Mouse (Mus musculus) olfactory bulb, adult 2 months (tissue): ENCODE measurements at regions not wholly inside any gene's neighbourhood (a gene's known extent, or its start where the extent isn't known, plus 50 kb on each side); places are given as distances from the start of the nearest gene placed in this dataset.

Source experiments
- H3K27ac ChIP-seq: fragments of 200-500 bp; 2 replicates; pipeline ENCODE4 v1.5.1; 2012; ENCODE audit warnings: low read depth, low read length; ENCODE audit not compliant: insufficient read depth
- H3K4me1 ChIP-seq: fragments of 200-500 bp; 2 replicates; pipeline ENCODE4 v1.6.1; 2012; ENCODE audit warnings: low read length; ENCODE audit not compliant: control insufficient read depth, insufficient read depth
- H3K4me3 ChIP-seq: fragments of 200-500 bp; 2 replicates; pipeline ENCODE4 v1.5.1; 2012; ENCODE audit warnings: mild to moderate bottlenecking, low read depth, low read length, moderate library complexity; ENCODE audit not compliant: insufficient read depth
- CTCF ChIP-seq: fragments of 200-500 bp; IDR thresholded peaks from 2 replicates; pipeline ENCODE4 v1.5.1; 2012; ENCODE audit warnings: low read depth, mild to moderate bottlenecking, low read length, moderate library complexity; ENCODE audit not compliant: insufficient read depth
- POLR2A ChIP-seq: fragments of 200-500 bp; IDR thresholded peaks from 2 replicates; pipeline ENCODE4 v1.6.1; 2012; ENCODE audit warnings: mild to moderate bottlenecking, low read depth, low read length, moderate library complexity; ENCODE audit not compliant: insufficient read depth
- WGBS: fragments of 180-500 bp; shearing (Covaris S2); methylation state at CpG from one replicate; pipeline ENCODE4 v1.1.7; 2018; 5-methylcytosine and 5-hydroxymethylcytosine counted together

GRCm38 (mm10) chr5:133746960-133747359, 352.6 kb upstream of the Castor2 start:
- 72% methylated on average over 1 of the region's 1 CpGs for WGBS
- peaks cover 3% of the 10 kb centered on the region for H3K4me1 ChIP-seq
- no peak overlapping the region for H3K27ac ChIP-seq
- H3K4me3 ChIP-seq, result no peak overlapping the region
- no peak for TF ChIP-seq CTCF
- TF ChIP-seq POLR2A, result no peak

DNA sequence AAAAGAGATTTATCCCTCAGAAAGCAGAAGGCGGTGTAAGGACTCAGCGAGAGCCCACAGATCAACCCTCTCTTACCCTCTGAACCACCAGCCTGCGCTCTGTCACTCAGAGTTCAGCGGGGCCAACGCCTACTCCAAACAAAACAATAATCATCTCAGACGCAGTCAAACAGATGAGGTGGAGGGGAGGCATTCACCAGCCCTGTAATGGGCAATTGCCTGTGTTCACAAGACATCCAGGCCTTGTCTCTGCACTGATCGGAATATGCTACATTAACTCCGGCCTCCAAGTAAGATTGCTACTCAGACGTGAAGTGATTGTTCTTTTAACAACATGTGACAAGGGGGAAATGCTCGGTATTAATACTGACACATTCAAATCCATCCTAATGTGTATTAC, 353.1 kb upstream of the Castor2 start:
- Histone ChIP-seq H3K4me3 (no peak overlapping the region), H3K27ac (no peak overlapping the region), H3K4me1 (peaks cover 3% of the 10 kb centered on the region)
- 55% methylated on average over 10 of the region's 10 CpGs for WGBS
- TF ChIP-seq POLR2A (no peak), CTCF (no peak)

DNA sequence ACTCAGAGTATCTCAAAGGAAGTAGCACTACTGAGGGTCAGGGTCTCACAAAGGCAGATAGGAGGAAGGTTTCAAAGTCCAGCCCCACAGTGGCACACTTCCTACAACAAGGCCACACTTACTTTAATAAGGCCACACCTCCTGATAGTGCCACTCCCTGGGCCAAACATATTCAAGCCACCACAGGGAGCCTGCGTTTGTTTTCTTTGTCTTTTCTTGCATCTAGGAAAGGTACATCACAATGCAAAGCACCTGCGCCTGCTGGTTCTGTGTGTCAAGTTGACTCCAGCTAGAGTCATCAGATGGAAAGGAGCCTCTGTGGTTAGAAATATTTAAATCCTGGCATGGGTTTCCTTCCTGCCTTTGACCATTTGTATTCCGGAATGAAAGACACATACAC, 355.4 kb upstream of the Castor2 start:
- peaks cover 3% of the 10 kb centered on the region for H3K4me1 ChIP-seq
- TF ChIP-seq CTCF (no peak), POLR2A (no peak)
- no peak overlapping the region for H3K4me3 ChIP-seq
- H3K27ac ChIP-seq, result no peak overlapping the region
- WGBS, result 97% methylated on average over 3 of the region's 3 CpGs

DNA sequence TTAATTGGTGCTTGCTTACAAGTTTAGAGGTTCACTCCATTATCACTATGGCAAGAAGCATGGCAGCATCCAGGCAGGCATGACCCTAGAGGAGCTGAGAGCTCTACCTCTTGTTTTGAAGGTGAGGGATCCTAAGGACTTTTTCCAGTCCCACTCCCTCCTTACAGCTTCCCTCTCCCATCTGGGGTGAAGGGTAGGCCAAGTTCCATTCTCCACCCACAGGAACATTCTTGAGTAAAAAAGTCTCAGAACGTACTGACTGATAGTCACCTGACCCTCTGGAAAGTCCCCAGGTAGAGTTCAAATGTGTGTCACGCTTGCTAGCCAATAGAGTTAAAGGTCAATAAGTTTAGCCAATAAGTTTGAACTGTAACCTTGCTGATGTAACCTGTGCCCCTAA, 355.9 kb upstream of the Castor2 start:
- Histone ChIP-seq H3K4me3 (no peak overlapping the region), H3K4me1 (peaks cover 3% of the 10 kb centered on the region), H3K27ac (no peak overlapping the region)
- no peak for TF ChIP-seq POLR2A
- TF ChIP-seq CTCF, result no peak
- 93% methylated on average over 2 of the region's 2 CpGs for WGBS

- WGBS, result 74% methylated on average over 4 of the region's 4 CpGs
- H3K4me3 ChIP-seq, result no peak overlapping the region
- TF ChIP-seq CTCF (no peak), POLR2A (no peak)
Measured at GRCm38 (mm10) chr5:133731871-133732270, 367.6 kb upstream of the Castor2 start.

GRCm38 (mm10) chr5:133718187-133719078, 381.1 kb upstream of the Castor2 start:
- Histone ChIP-seq H3K4me1 (peaks cover 3% of the 10 kb centered on the region; the same call in 1 of the 2 replicates), H3K4me3 (no peak overlapping the region), H3K27ac (no peak overlapping the region)
- TF ChIP-seq CTCF (no peak), POLR2A (no peak)
- WGBS, result 30% methylated on average over 10 of the region's 10 CpGs

More at GRCm38 (mm10) chr5:133731871-133732270, 367.6 kb upstream of the Castor2 start:
- H3K4me1 ChIP-seq, result no peaks in the 10 kb centered on the region
- no peak overlapping the region for H3K27ac ChIP-seq

GRCm38 (mm10) chr5:133715830-133716229, 383.7 kb upstream of the Castor2 start:
- Histone ChIP-seq H3K4me3 (no peak overlapping the region), H3K4me1 (peaks cover 3% of the 10 kb centered on the region; the same call in 1 of the 2 replicates), H3K27ac (no peak overlapping the region)
- TF ChIP-seq POLR2A, result no peak
- no peak for TF ChIP-seq CTCF
- 95% methylated on average over 1 of the region's 1 CpGs for WGBS

- no peak for TF ChIP-seq POLR2A
Measured at GRCm38 (mm10) chr5:133712652-133713051, 386.9 kb upstream of the Castor2 start.

GRCm38 (mm10) chr5:133708881-133709280, 390.6 kb upstream of the Castor2 start:
- Histone ChIP-seq H3K4me1 (no peaks in the 10 kb centered on the region), H3K4me3 (no peak overlapping the region), H3K27ac (no peak overlapping the region)
- WGBS, result 37% methylated on average over 8 of the region's 8 CpGs
- no peak for TF ChIP-seq CTCF
- no peak for TF ChIP-seq POLR2A

More at GRCm38 (mm10) chr5:133712652-133713051, 386.9 kb upstream of the Castor2 start:
- no peaks in the 10 kb centered on the region for H3K4me1 ChIP-seq
- 83% methylated on average over 3 of the region's 3 CpGs for WGBS
- no peak overlapping the region for H3K4me3 ChIP-seq
- H3K27ac ChIP-seq, result no peak overlapping the region
